Mouse (Mus musculus): ENCODE results near the gene Cpm.

Gene Cpm

DNA sequence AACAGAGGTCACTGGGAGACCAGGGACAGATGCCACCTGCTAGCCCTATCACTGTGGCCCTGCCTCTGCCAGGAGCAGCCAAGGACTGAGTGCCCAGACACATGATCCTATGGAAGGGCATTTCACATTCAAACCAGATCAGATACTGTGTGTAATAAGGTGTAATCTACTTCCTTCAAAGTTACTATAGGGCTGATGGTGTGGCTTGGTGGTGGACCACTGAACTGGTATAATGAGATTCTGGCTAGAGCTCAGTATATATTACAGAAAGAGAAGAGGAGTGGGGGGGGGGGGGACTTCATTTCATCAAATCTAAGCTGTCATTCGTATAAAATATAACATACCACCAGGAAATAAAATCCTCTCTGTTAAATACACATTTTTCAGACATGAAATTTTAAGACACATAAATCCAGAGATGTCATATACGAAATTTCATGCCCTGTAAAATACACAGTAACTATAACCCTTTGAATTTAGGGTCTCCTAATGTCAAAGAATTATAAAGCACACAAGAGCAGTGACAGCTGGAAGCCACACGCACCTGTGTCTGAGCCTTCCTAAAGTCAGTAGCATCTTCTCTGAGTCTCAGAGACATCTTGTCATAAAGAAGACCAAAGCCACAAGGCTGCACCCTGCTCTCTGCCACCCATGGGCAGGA is 45.2 kb downstream of the Cpm start:
- no peak for DNase-seq (ENCODE audit: low spot score in 2 of 2)

DNA sequence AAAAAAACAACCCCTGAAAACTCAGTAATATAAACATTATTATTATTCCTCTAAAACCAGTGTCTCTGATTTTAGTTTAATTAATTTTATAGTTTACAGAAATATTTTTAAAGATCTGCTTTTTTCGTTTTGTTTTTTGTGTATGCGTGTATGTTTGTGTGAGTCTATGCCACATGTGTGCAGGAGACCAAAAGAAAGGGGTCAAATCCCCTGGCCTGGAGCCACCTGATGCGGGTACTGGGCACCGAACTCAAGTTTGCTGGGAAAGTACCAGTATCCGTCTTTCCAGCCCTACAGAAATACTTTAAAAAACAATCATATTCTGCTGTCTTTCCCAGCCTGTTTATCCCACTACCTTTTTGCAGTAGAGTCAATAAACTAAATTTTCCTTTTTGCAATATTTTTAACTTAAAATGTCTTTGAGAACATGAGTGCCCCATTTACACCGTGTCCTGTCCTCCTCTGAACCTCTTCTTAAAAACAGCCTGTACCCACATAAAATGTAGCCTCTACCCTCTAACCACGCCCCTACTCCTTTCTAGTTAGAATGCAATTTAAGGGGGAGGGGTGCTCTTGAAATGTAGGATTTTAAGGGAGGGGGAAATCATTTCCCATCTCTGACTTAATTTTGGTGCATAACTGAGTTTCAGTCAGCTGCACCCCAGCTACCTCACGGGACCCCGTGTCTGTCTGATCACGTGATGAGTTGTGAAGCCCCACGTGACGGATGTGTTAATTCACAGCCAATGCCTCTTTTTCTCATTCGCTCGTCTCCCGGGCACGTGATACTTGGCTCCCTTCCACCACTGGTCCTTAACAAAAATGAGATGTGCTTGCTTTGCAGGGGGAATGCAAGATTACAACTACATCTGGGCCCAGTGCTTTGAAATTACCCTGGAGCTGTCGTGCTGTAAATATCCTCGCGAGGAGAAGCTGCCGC is 46.1 kb downstream of the Cpm start:
- peak; percentile 80 to 91 for DNase-seq (ENCODE audit: low spot score in 2 of 2)

DNA sequence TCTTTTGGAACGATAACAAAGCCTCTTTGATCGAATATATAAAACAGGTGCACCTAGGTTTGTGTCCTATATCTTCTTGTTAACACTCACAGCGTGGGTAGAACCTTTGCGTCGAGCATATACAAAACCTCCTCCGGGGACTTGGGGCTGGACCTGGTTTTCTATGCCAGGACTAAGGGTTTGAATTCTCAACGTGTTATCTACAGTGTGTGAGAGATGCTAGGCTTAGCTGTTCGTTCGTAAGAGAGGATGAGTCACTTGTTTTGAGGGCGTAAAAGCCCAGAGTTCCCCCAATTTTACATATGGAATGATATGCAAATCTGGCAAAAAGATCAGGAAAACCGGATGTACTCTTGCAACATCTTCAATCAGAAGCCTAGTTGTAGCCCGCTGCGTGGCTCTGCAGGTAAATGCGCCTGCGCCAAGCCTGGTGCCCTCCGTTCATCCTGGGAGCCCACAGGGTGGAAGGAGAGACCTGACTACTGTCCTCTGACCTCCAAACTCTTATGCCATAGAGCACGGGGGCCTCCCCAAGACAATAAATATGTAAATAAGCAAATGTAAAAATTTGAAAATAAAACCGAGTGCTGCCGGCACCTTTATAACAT is 46.8 kb downstream of the Cpm start:
- DNase-seq (ENCODE audit: low spot score in 2 of 2) = peak; percentile 35 to 44

DNA sequence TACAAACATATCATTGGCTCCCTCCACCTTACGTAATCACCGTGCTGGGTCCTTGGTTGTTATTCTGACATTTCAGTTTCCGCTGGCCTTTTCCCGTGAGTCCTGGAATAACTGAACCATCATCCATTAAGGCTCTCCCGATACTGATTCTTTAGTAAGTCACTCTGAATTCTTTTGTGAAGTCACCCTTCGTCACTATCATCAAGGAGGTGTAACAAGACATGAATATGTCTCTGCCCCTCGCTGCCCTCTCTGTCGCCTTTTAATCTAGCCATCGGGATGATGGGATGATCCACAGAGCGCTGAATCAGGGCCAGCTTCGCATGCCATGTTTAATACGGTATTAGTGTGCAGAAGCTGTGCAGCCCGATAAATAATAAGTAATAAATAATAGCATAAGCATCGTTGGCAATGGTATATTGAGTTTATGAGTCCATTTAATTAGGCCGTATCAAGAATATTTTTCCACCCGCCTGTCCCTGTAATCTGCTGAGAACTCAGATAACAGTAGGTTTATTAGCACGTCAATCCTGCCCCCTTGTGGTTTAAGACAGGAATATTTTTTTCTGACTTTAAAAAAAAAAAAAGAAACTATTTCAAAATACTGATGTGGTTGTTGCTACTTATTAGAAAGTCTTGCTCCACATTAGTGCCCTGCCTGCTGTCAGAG is 47.5 kb downstream of the Cpm start:
- no peak for DNase-seq (ENCODE audit: low spot score in 2 of 2)

DNA sequence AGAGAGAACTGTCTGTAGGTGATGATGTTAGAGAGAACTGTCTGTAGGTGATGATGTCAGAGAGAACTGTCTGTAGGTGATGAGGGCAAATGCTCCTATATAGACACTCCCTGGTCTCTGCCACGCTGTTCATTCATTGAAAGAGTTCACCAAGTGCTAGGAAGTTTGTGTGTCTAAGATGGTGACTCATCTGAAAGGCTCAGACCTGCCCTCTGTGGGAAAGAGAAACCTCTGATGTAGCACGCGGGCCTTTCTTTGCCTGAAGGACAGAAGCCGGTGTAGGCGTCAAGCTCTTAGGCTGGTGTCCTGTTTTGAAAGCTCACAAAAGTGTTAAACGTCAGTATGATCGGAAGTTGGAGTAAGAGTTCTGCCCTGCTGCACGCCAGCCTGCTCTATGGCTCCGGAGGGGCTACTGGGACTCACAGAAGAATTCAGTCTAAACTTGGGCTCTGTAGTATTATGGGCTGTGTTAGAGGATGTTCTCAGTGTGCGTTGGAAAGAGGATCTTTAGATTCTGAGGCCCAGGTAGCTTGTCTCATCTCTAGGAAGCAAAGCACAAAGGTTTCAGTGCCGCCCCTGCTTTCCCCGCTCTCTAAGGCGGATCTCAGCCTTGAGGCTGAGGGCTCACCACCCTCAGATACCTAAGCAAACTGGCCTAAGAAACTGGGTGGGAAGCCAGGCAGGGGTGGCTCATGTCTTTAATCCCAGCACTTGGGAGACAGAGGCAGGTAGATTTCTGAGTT is 48.4 kb downstream of the Cpm start:
- no peak for DNase-seq (ENCODE audit: low spot score in 2 of 2)

DNA sequence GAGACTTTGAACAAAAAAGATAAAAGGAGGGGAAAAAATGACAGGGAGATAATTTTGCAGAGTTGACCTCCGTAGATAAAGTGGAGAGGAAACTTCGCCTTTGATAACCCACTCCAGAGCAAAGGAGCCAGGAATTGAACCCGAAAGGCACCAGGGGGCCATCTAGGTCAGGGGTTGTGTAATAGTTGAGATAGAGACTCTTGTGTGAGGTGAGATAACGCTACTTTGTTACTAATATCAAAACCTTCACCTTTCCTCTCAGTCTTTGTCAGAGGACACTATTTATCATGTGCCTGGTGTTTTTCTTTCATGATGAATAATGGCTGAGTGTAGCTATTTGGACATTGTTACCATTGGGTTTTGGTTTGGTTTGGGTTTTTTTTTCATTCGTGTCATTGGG is 49.1 kb downstream of the Cpm start:
- DNase-seq (ENCODE audit: low spot score in 2 of 2) = no peak

DNA sequence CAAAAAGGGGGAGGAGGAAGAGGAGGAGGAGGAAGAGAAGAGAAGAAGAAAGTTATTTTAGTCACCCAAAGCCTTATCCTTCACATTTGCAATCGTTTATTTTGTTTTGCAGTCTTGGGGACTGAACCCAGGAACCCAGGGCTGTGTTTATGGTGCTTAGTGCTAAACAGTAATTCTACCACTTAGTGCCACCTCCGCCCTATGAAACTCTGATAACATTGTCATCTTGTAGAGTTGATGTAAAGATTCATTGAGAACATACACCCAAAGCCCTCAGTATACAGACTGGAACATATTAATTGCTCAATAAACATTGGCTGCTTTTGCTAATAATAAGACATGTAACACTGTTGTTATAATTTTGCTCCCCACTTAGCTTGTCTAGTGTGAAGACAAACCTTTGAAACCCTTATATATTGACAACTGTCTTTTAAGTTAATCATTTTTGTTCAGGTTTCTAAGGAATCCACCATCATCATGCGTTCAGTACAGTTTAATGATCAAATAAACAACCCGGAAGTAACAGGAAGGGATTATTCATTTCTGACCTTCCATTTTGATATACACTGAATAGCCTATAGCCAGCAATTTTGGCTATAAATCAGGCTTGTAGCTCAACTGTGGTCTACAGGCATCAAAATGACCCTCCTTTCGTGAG is 49.9 kb downstream of the Cpm start:
- no peak for DNase-seq (ENCODE audit: low spot score in 2 of 2)

DNA sequence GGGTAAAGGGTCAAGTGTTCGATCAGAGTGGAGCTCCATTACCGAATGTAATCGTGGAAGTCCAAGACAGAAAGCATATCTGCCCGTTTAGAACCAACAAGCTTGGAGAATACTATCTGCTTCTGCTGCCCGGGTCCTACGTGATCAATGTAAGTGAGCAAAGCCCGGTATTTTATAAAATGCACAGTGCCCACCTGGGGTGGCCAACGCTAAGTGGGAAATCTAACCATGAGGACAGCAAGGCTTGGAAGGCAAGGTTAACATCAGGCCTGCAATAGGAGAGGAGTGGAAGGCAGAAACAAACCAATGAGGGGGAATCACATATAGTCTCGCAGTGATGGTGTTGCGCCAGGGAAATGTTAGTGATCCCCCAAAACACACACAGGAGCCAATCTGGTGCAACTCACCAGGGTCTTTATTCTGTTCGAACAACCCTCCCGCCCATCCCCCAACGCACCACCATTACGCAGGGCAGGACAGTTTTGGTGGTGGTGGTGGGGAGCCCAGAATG is 50.7 kb downstream of the Cpm start:
- DNase-seq (ENCODE audit: low spot score in 2 of 2) = no peak

DNA sequence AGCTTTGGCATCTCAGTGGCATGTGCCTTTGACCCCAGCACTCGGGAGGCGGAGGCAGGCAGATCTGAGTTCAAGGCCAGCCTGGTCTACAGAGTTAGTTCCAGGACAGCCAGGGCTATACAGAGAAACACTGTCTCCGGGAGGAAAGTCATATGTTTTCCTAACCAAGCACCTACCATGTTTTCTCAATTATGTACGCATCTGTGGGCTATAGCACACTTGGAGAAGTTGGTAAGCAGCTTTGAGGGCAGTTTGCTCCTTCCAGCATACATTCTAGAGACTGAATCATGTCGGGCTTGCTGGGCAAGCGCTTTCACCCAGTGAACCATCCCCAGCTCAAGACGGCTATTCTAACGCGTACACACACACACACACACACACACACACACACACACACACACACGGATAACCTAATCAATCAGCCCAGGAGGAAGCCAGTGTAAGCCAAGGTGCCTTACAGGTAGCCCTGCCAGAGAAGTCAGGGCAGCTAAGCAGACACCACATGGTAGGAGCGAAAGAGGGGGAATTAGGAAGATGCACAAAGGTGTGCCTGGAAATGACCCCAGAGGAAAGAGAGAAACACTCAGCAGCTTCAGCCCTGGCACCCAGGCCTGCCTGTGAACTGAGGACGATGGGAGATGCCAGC is 51.7 kb downstream of the Cpm start:
- no peak for DNase-seq (ENCODE audit: low spot score in 2 of 2)

DNA sequence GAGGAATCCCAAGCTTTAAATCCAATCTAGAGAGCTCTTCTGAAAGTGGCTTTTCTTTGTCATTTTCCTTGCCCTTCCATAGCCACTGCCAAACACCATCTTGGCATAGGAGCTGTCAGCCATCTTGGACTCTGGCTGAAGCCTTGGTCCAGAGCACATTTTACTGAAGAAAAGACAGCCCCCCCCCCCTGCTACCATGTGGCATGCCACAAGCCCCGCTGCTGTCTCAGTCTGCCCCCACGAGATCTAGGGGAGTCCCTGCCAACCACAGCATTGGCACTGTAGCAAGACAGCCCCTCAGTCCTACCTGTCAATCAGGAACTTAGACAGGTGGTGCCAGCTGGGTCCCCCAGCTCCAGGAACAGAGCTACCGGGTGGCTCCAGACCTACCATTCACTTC is 52.2 kb downstream of the Cpm start:
- DNase-seq (ENCODE audit: low spot score in 2 of 2) = no peak

DNA sequence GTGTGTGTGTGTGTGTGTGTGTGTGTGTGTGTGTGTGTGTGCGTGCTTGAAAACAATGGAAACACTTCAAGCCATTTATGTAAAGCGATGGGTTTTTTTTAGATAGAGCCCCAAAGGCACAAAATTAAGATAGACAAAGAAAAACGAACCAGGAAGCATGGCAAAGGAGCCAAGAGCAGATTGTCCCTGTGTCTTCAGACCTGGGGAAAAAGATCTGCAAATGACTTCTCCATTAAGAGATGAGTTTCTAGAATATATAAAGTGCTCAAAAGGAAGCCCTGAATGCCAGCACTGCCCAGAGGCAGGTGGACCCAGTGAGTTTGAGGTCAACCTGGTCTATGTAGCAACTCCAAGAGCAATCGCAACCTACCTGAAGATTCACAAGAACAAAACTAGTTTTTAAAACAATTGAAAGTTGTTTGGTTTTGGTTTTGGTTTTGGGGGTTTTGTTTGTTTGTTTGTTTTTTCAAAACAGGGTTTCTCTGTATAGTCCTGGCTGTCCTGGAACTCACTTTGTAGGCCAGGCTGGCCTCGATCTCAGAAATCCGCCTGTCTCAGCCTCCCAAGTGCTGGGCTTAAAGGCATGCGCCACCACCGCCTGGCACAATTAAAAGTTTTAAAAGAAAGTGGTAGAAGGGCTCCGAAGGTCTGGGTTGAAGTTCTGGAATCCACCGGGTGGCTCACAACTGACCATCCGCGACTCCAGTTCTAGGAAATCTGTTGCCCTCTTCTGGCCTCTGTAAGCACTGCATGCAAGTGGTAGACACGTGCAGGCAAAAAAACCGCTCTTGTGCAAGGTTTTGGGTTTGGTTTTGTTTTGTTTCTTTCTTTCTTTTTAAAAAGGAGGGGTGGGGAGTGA is 52.9 kb downstream of the Cpm start:
- peak in 1 of 2 experiments; percentile 29 for DNase-seq (ENCODE audit: low spot score in 2 of 2)

DNA sequence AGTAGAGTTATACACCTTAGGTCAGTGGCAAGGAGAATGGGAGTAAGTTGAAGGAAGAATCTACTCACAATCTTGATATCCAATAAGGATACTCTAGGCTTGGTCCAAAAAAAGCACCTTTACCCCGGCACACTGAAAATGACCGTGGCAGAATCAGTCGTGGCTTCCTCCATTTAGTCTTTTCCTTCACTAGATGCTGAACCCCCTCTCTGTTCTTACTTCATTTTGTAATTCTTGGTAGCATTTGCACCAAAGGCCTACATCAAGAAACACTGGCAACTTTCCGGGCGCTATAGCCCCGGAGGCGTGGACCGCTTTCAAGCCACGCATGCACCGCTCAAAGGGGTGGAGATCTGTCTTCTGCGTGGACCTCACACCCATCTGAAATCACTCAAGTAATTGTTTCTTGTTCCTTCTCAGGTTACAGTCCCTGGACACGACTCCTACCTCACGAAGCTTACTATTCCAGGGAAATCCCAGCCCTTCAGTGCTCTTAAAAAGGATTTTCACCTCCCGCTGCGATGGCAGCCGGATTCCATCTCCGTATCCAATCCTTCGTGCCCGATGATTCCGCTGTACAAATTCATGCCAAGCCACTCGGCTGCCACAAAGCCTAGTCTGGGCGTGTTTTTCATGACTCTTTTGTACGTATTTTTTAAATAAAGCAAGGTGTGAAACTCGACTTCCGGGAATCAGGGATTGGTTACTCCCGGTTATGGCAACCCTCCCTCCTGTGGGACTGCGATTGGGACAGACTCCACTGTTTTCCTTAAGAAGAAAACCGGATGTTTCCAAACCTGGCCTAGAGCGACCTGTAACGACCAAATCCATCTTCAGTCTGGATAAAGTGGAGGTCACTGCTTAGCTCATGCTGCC is 53.8 kb downstream of the Cpm start:
- no peak for DNase-seq (ENCODE audit: low spot score in 2 of 2)

DNA sequence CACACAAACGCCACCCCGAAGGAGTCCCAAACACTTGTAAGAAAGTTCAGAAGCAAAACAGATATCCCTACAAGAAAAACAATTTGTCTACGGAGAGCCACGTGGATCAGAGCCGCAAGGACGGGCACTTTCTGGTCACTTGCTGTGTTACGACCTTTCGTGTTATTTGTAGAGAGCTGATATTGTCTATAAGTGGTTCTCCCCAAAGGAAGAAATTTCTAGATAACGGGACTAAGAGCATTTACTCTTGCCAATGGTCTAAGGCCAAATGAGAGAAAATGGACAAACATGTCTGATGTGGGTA is 54.4 kb downstream of the Cpm start:
- DNase-seq (ENCODE audit: low spot score in 2 of 2) = no peak

DNA sequence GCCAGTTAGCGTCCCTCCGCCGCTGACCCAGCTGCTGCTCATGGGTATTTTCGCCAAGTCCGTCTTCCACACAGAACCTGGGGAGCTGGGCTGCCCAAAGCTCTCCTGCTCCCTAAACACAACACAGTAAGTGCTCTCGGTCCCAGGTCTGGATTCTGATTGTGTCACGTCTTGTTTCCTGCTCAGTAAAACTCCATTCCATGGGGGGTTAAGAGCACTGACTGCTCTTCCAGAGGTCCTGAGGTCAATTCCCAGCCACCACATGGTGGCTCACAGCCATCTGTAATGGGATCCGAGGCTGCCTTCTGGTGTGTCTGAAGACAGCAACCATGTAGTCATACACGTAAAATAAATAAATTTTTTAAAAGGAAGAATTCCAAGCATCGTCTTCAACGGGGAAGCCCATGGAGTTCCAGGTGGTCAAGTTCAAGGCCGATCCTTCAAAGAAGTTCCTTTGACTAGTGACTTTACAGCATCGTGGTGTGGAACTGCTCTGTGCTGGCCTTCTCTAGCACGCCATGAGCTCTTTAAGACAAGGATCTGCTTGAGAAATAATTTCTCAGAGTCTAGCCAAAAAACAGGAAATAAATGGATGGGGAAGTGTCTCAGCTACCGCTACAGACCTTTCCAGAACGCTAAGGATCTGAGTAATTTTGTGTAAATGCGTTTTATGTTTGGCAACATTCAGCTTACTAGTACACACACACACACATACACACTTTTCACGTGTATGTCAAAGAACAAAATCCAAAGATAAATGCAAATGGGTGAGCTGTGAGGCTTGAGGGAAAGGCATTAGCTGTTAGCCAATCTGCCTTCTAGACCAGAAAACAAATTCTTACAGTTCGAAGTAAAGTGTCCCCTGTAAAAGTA is 55.2 kb downstream of the Cpm start:
- no peak for DNase-seq (ENCODE audit: low spot score in 2 of 2)

DNA sequence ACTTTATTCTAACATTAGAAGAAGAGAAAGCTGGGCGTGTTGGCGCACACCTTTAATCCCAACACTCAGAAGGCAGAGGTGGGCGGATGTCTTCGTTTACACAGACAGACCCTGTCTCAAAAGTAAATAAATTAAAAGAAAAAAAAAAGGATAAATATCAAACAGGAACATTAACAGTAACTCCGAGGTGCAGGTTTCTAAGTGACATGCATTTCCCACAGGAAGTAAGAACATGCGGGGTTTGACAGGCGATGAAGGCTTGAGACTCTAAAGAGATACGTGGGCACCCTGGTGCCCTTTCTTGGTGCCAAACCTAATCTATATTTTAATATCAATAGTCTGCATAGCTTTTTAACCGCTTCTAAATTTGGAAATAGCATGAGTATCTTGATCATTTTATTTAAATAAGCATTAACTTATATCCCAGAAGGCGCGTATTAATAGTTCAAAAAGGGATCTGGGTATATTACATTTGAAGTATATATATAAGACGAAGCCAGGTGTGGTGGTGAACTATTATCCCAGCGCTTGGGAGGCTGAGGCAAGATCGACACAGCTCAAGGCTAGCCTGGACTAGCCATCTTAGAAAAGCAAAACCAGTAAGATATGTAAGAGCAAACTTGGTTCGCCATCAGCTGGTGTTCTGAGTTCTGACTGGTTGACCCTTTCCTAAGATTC is 56.0 kb downstream of the Cpm start:
- no peak for DNase-seq (ENCODE audit: low spot score in 2 of 2)

DNA sequence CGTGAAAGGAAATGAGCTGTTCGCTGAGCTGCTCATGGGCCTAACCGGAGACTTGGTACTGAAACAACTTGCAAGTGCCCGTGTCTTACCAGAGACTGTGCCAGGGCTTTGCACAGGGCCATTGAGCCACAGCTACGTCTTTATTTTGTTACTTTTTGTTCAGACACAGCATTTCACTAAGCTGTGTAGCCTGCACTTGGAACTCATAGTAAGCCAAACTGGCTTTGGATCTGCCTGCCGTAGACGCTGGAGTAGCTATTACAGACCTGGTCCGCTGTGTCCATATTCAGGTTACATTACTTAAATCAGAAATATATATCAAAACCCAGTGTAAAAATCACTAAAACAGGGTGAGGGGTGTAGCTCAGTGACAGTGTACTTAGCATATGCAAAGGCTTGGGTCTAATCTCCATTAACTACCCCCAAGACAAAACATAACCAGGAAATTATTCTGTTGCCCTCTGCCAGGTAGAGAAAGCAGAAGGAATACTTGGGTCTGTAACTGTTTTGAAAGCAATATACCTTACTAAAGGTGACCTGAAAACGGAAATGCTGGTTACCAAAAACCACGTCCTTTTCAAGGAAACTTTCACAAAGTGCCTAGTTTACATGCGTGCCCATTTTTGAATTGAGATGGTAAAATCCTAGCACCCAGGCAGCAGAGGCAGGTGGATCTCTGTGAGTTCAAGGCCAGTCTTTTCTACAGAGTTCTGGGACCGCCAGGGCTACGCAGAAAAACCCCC is 56.7 kb downstream of the Cpm start:
- DNase-seq (ENCODE audit: low spot score in 2 of 2) = no peak

All from frontal cortex, postnatal 10 days (tissue).